Mouse (Mus musculus) stomach, postnatal 0 days (tissue): ENCODE measurements around the gene Krtap9-3. TPM values are rescaled to one million over a fixed set of nuclear protein-coding genes. Genes with fewer than 3 reads are reported as not detected.
"Not testable (repeated sequence)": the region's sequence is repeated elsewhere in the genome, so short reads cannot be mapped to it uniquely, and the experiment has no call there.

Experiments used
- ATAC-seq: fragments of 200-750 bp; cut with Nextera tagmentation; 2 replicates; pipeline ENCODE4 v1.8.0; 2017; ENCODE audit not compliant: low FRiP score, low TSS enrichment
- DNase-seq: peaks from one replicate; pipeline ENCODE4 v3.0.0-alpha.2; 2016; ENCODE audit warnings: low spot score
- H3K27ac ChIP-seq: fragments of 300-500 bp; sonication (generic); replicated peaks from 2 replicates; pipeline ENCODE4 v1.5.1; 2014; ENCODE audit warnings: mild to moderate bottlenecking, control low read depth
- H3K27me3 ChIP-seq: fragments of 300-500 bp; sonication (generic); 2 replicates; pipeline ENCODE4 v1.6.1; 2014; ENCODE audit warnings: low read length; ENCODE audit not compliant: control insufficient read depth, insufficient read depth
- H3K36me3 ChIP-seq: fragments of 300-500 bp; sonication (generic); 2 replicates; pipeline ENCODE4 v1.6.1; 2014; ENCODE audit warnings: low read length, mixed read lengths; ENCODE audit not compliant: control insufficient read depth, insufficient read depth
- H3K4me1 ChIP-seq: fragments of 300-500 bp; sonication (generic); replicated peaks from 2 replicates; pipeline ENCODE4 v1.6.1; 2014; ENCODE audit warnings: antibody characterized with exemption; ENCODE audit not compliant: control insufficient read depth, insufficient read depth
- H3K4me2 ChIP-seq: fragments of 300-500 bp; sonication (generic); replicated peaks from 2 replicates; pipeline ENCODE4 v1.6.1; 2014; ENCODE audit warnings: low read depth, mild to moderate bottlenecking, control low read depth, moderate library complexity
- H3K4me3 ChIP-seq: fragments of 300-500 bp; sonication (generic); 2 replicates; pipeline ENCODE4 v1.5.1; 2014; ENCODE audit warnings: low read depth, low read length, control low read depth
- H3K9ac ChIP-seq: fragments of 300-500 bp; sonication (generic); 2 replicates; pipeline ENCODE4 v1.6.1; 2014; ENCODE audit warnings: mild to moderate bottlenecking, low read length, control low read depth, mixed read lengths
- H3K9me3 ChIP-seq: fragments of 300-500 bp; sonication (generic); 2 replicates; pipeline ENCODE4 v1.6.1; 2016; ENCODE audit warnings: low read length; ENCODE audit not compliant: control insufficient read depth
- CTCF ChIP-seq: IDR thresholded peaks from 2 replicates; pipeline ENCODE4 v1.5.1; 2016; ENCODE audit warnings: antibody characterized with exemption, low read depth, mild to moderate bottlenecking, moderate library complexity
- EP300 ChIP-seq: optimal IDR thresholded peaks from 2 replicates; pipeline ENCODE3; 2016; ENCODE audit warnings: antibody characterized with exemption
- WGBS: fragments of 180-500 bp; shearing (Covaris S2); extraction: QIAGEN DNeasy Blood & Tissue Kit; methylation state at CpG from one replicate; pipeline ENCODE4 v1.1.7; 2014; 5-methylcytosine and 5-hydroxymethylcytosine counted together
- polyA plus RNA-seq: library from polyadenylated mRNA; unstranded; fragments of >200 nt; fragmentation: Nextera tagmentation; extraction: Ambion mirVana; gene quantifications from 2 replicates; pipeline ENCODE4 v1.2.1, GENCODE M21; 2015

Gene Krtap9-3
- polyA plus RNA-seq, 1 experiment from 2014 or later, result not detected

GRCm38 (mm10) chr11:99609126-99609525, 11.2 kb upstream of the Krtap9-3 start:
- no peaks in the 10 kb centered on the region for H3K9me3 ChIP-seq
- no peak overlapping the region for H3K4me2 ChIP-seq
- H3K4me3 ChIP-seq, result no peak overlapping the region
- H3K27ac ChIP-seq, result no peak overlapping the region
- no peaks in the 10 kb centered on the region for H3K27me3 ChIP-seq
- no peaks in the 10 kb centered on the region for H3K36me3 ChIP-seq
- no peak for ATAC-seq
- no peak overlapping the region for H3K9ac ChIP-seq
- H3K4me1 ChIP-seq, result no peaks in the 10 kb centered on the region
- 50% methylated on average over 1 of the region's 1 CpGs for WGBS
- TF ChIP-seq EP300 (no peak), CTCF (no peak)
- DNase-seq, result no peak

GRCm38 (mm10) chr11:99603208-99603607, 5.3 kb upstream of the Krtap9-3 start, which contains the start of gene Gm11938:
TSS of gene Gm11938 (minus strand) at chr11:99603308.
- not testable (repeated sequence) for H3K4me1 ChIP-seq

GRCm38 (mm10) chr11:99590981-99591380, 6.9 kb downstream of the Krtap9-3 start, which contains the start of gene Krtap1-3:
TSS of gene Krtap1-3 (minus strand) at chr11:99591339.
- Histone ChIP-seq H3K9me3 (no peaks in the 10 kb centered on the region), H3K36me3 (no peaks in the 10 kb centered on the region), H3K9ac (no peak within 1 kb of the TSS), H3K27me3 (no peaks in the 10 kb centered on the region), H3K27ac (no peak within 1 kb of the TSS), H3K4me3 (no peak within 1 kb of the TSS), H3K4me1 (no peaks in the 10 kb centered on the region), H3K4me2 (no peak within 1 kb of the TSS)
- TF ChIP-seq EP300 (no peak), CTCF (no peak)
- WGBS, result 88% methylated on average over 6 of the region's 6 CpGs
- DNase-seq (no peak), ATAC-seq (no peak)

More at GRCm38 (mm10) chr11:99603208-99603607, 5.3 kb upstream of the Krtap9-3 start, which contains the start of gene Gm11938:
- not testable (repeated sequence) for H3K27me3 ChIP-seq, H3K9ac ChIP-seq, DNase-seq, H3K4me3 ChIP-seq, H3K9me3 ChIP-seq, ATAC-seq, H3K4me2 ChIP-seq, H3K27ac ChIP-seq, H3K36me3 ChIP-seq
- 53% methylated on average over 1 of the region's 1 CpGs for WGBS

GRCm38 (mm10) chr11:99585096-99585495, 12.8 kb downstream of the Krtap9-3 start:
- Histone ChIP-seq H3K9ac (no peak overlapping the region), H3K4me1 (no peaks in the 10 kb centered on the region), H3K27ac (no peak overlapping the region), H3K4me2 (no peak overlapping the region), H3K9me3 (no peaks in the 10 kb centered on the region), H3K4me3 (no peak overlapping the region), H3K27me3 (no peaks in the 10 kb centered on the region), H3K36me3 (no peaks in the 10 kb centered on the region)
- DNase-seq (no peak), ATAC-seq (no peak)
- 85% methylated on average over 7 of the region's 7 CpGs for whole genome bisulfite sequencing
- no peak for TF ChIP-seq CTCF
- TF ChIP-seq EP300, result no peak

DNA sequence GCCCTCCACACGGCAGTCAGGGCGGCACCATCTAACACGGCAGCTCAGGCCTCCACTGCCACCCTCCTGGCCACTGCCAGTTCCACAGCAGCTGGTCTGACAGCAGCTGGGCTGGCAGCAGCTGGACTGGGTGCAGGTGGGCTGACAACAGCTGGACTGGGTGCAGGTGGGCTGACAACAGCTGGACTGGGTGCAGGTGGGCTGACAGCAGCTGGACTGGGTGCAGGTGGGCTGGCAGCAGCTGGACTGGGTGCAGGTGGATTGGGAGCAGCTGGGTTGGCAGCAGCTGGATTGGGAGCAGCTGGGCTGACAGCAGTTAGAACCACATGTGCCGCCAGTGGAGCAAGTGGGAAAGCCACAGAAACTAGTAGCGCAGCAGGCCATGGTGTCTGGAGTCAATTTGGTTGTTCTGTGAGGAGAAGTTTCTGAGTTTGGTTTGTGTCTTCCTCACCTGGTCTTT, 14.6 kb downstream of the Krtap9-3 start, which contains the start of gene Krtap1-4:
Gene Krtap1-4 (minus strand): TSS at position 410 of the 460 bp plus-strand sequence.
- TF ChIP-seq CTCF (no peak), EP300 (no peak)
- no peak within 1 kb of the TSS for H3K4me2 ChIP-seq
- WGBS, result 83% methylated on average over 5 of the region's 5 CpGs

DNA sequence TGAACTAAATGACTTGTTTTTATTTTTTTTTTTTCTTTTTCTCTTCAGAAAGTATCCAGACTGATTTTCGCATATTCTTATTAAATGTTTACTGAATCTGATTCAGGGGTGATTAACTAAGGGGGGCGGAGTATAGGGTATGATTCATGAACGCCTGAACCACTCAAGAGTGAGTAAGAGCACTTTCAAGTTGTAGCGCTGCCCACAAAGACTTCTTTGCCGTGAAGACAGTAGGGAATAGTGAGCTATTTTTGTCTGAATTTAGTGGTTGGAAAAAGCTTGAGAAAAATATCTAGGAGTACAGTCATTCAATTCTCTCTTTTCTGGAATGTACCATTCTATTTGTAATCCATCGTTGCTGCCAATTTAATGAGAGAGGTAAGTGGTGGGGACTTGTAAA, 16.3 kb downstream of the Krtap9-3 start:
- Histone ChIP-seq H3K9me3 (no peaks in the 10 kb centered on the region), H3K9ac (no peak overlapping the region), H3K27ac (no peak overlapping the region), H3K4me3 (no peak overlapping the region), H3K27me3 (no peaks in the 10 kb centered on the region), H3K4me2 (no peak overlapping the region), H3K4me1 (no peaks in the 10 kb centered on the region), H3K36me3 (no peaks in the 10 kb centered on the region)
- no peak for ATAC-seq
- TF ChIP-seq CTCF, result no peak
- TF ChIP-seq EP300, result no peak
- WGBS, result 73% methylated on average over 6 of the region's 6 CpGs
- DNase-seq, result no peak

More for the DNA sequence above, 14.6 kb downstream of the Krtap9-3 start, which contains the start of gene Krtap1-4:
- no peaks in the 10 kb centered on the region for H3K9me3 ChIP-seq
- no peaks in the 10 kb centered on the region for H3K36me3 ChIP-seq
- ATAC-seq (no peak), DNase-seq (no peak)
- H3K4me3 ChIP-seq, result no peak within 1 kb of the TSS
- no peak within 1 kb of the TSS for H3K9ac ChIP-seq
- H3K4me1 ChIP-seq, result no peaks in the 10 kb centered on the region
- no peaks in the 10 kb centered on the region for H3K27me3 ChIP-seq
- H3K27ac ChIP-seq, result no peak within 1 kb of the TSS
